Mouse (Mus musculus) stomach, embryonic 15.5 days (tissue): Measurements from ENCODE around the gene Gm21627. TPM values are rescaled to one million over a fixed set of nuclear protein-coding genes. Genes with fewer than 3 reads are reported as not detected.
"Not testable (repeated sequence)": the region's sequence is repeated elsewhere in the genome, so short reads cannot be mapped to it uniquely, and the experiment has no call there.

Experiments
- ATAC-seq: fragments of 200-750 bp; cut with Nextera tagmentation; 2 replicates; pipeline ENCODE4 v1.8.0; 2017; ENCODE audit warnings: low read depth, moderate number of reproducible peaks, moderate TSS enrichment; ENCODE audit not compliant: insufficient read depth, low FRiP score
- H3K27ac ChIP-seq: fragments of 300-500 bp; sonication (generic); 2 replicates; pipeline ENCODE4 v1.5.1; 2015; ENCODE audit warnings: mild to moderate bottlenecking, inconsistent platforms
- H3K27me3 ChIP-seq: fragments of 300-500 bp; sonication (generic); replicated peaks from 2 replicates; pipeline ENCODE4 v1.6.1; 2015; ENCODE audit warnings: inconsistent platforms
- H3K36me3 ChIP-seq: fragments of 300-500 bp; sonication (generic); 2 replicates; pipeline ENCODE4 v1.6.1; 2015; ENCODE audit warnings: inconsistent platforms
- H3K4me1 ChIP-seq: fragments of 300-500 bp; sonication (generic); 2 replicates; pipeline ENCODE4 v1.6.1; 2015; ENCODE audit warnings: inconsistent platforms
- H3K4me2 ChIP-seq: fragments of 300-500 bp; sonication (generic); 2 replicates; pipeline ENCODE4 v1.6.1; 2015; ENCODE audit warnings: mild to moderate bottlenecking, inconsistent platforms
- H3K4me3 ChIP-seq: fragments of 300-500 bp; sonication (generic); replicated peaks from 2 replicates; pipeline ENCODE4 v1.5.1; 2015; ENCODE audit warnings: inconsistent platforms
- H3K9ac ChIP-seq: fragments of 300-500 bp; sonication (generic); 2 replicates; pipeline ENCODE4 v1.6.1; 2015; ENCODE audit warnings: inconsistent platforms
- H3K9me3 ChIP-seq: fragments of 300-500 bp; sonication (generic); 2 replicates; pipeline ENCODE4 v1.6.1; 2016; ENCODE audit warnings: inconsistent platforms
- WGBS: fragments of 180-500 bp; shearing (Covaris S2); methylation state at CpG from one replicate; pipeline ENCODE4 v1.1.7; 2015; 5-methylcytosine and 5-hydroxymethylcytosine counted together
- polyA plus RNA-seq: library from polyadenylated mRNA; unstranded; fragments of >200 nt; fragmentation: Nextera tagmentation; extraction: Ambion mirVana; gene quantifications from 2 replicates; pipeline ENCODE4 v1.2.1, GENCODE M21; 2015

The Gm21627 gene
- not detected in 2 replicates for polyA plus RNA-seq

DNA sequence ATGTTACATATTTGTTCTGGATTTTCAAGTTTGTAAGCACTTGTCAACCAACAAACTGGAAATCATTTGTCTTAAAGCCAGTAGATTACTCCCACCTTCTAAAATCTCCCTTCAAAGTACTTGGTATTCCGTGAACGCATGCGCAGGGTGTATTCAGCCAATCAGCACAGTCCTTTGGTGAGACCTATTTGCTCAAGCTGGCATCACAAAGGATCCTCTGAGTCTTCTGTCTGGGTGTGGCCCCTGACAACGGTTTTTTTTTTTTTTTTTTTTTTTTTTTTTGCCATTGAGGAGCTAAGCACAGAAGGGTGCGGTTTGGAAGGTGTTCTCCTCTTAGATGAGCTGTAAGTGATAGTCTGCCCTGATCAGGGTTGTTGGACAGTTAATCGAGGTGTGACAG is at the start of gene Gm21627:
TSS of gene Gm21627 (plus strand) at position 301 of the 400 bp plus-strand sequence.
- H3K9ac ChIP-seq, H3K9me3 ChIP-seq, H3K4me2 ChIP-seq, H3K27me3 ChIP-seq, ATAC-seq, H3K4me1 ChIP-seq, H3K27ac ChIP-seq, H3K4me3 ChIP-seq, H3K36me3 ChIP-seq: not testable (repeated sequence)
- no CpG with 5 or more reads among the region's 6 CpGs for WGBS
